Mouse (Mus musculus): ENCODE data around the gene Srrm3.

The Srrm3 gene

GRCm38 (mm10) chr5:135806555-135807262, at the start of gene Srrm3:
Gene Srrm3, plus strand, starts transcription at chr5:135806890.
- peak; percentile 98 for DNase-seq

GRCm38 (mm10) chr5:135761881-135762280, 44.8 kb upstream of the Srrm3 start:
- no peak for DNase-seq

GRCm38 (mm10) chr5:135763526-135763925, 43.2 kb upstream of the Srrm3 start:
- DNase-seq = peak; percentile 85

DNA sequence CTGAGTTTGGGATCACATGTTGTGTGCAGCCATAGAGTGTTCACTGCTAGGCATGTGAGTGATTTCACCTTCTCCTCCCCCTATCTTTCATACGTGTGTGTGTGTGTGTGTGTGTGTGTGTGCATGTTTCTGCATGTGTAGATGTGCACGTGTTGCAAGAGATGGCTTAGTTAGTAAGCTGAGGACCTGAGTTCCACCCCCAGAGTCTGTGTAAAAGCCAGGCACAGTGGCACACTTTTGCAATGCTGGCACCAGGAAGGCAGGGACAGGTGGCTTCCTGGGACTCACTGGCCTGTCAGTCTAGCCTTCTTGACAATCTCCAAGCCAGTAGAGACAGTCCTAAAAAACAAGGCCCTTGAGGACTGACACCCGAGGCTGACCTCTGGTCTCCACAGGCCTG, 41.7 kb upstream of the Srrm3 start:
- DNase-seq = no peak

GRCm38 (mm10) chr5:135772519-135772918, 34.2 kb upstream of the Srrm3 start:
- no peak for DNase-seq

GRCm38 (mm10) chr5:135776546-135776945, 30.1 kb upstream of the Srrm3 start:
- DNase-seq = no peak

DNA sequence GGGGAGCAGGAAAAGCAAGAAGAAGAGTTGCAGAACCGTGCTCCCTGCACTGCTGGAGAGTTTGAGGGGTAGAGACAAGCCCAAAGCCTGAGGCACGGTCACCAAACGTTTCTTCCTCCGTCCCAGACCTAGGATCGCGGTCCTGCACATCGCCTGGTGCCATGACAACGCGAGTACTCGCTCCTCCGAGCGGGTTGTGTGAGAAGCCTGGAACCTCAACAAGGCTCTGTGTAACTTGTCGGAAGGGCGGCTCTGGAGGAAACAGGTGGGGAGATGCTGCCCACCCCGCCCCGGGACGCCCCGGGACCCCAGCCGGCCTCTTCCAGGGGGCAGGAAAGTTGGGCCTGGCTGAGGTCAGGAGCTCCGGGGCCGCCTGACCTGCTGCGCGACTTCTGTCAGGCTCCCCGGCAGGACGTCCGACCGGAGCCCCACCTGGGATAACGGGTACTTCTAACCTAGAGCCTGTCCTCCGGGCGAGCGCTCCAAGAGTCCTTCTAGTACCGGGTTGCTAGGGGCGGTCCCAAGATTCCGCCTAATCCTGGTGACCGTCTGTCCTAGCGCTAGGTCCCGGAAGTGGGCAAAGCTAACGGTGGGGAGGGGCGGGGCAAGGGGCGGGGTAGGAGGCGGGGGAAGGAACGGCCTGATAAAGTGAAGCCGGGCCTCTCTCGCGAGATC, 28.8 kb upstream of the Srrm3 start, which contains the start of gene Styxl1:
Styxl1 (minus strand) TSS at position 590 of the 675 bp plus-strand sequence.
- DNase-seq = no peak

DNA sequence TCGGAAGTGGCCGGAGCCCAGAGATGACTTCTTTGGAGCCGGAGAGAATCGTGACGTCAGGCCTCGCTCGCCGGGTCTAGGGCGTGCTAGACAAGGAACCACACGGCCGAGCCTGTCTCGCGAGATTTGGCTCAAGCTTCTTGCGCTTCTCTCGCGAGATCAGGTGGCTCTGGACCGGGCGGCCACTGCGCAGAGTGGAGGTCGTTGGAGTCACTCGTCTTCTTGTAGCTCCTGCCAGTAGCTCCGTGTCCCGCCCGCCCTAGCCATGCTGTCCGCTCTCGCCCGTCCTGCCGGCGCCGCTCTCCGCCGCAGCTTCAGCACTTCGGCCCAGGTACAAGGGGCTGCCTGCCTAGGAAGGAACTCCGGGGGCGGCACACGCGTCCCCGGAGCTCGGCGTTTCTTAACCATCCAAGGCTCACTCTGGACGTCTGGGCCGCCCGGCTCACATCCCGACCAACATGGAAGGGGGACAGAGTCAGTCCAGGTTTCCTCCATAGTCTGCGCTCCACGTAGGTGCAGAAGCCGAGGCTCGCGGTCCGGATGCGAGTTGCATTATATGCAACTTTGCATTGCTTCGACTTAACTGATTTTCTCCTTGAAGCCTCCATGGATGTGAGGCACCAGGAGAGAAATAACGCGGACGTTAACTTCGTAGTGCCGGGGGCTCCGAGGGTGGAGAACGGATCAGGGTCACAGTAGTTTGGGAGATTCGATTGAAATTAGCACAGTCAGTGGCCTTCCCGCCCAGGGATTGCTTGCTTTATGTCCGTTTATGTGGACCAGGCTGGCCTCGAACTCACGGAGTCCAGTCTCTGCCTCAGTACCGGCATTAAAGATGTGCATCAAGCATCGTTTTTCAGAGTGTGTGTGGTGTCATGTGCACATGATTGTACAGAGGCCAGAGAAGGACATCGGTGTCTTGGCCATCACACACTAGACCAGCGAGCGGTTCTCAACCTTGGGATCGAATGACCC, 27.9 kb upstream of the Srrm3 start, which contains the start of gene Mdh2:
Mdh2 (plus strand) TSS at position 10 of the 975 bp plus-strand sequence.
- DNase-seq = peak; percentile 98

GRCm38 (mm10) chr5:135780331-135780730, 26.4 kb upstream of the Srrm3 start:
- DNase-seq = no peak

DNA sequence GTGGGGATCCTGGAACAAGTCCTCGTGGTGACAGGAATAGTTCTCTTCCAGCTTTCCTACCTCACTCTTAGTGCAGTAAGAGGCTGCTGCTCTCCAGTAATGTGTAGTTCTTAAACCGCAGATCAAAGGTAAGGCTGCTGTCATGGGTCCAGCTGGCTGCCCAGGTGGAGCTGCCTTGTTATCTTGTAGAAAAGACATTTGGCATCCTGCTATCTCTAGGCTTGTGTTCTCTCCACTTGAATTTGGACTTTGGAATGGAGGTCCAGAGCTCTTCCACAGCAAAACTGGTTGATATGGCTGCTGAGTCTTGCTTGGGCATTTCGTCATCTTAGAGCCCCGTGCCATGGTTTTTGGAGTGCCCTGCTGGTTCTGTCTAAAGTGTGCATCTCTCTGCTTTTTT, 23.8 kb upstream of the Srrm3 start:
- no peak for DNase-seq

- DNase-seq = peak; percentile 93
Observed at GRCm38 (mm10) chr5:135793996-135794858, 12.5 kb upstream of the Srrm3 start.

GRCm38 (mm10) chr5:135794859-135795181, 11.9 kb upstream of the Srrm3 start:
- DNase-seq = no peak

DNA sequence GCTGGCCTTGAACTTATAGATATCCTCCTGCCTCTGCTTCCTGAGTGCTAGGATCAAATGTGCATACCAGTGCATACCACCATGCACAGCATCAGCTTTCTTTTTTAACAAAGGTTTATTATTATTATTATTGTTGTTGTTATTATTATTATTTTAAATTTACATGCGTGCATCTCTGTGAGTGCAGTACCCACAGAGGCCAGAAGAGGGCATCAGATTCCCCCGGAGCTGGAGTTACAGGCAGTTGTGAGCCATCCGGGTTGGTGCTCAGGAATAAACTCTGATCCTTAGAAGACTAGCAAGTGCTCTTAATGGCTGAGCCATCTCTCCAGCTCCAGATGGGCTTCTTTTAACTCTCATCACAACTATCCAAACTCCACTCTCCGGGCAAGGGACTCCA, 6.9 kb upstream of the Srrm3 start:
- peak; percentile 61 for DNase-seq

DNA sequence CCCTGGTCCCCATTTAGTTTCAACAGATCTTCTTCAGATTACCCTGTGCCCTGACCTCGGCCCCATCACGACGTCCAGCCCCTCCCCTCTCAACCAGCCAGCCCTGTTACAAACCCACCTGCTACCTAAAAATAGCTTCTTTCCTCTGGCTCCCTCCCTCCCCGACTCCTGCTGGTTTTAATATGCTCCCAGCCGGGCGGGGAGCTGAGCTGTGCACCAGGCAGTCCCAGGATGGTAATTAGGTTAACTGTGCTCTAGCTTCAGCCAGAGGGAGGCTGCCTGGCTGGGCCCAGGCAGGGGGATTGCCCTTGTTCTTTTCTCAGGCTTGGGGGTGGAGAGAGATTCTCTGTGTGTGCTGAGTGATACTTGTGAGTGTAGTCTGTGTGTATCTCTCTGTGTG, 5.8 kb upstream of the Srrm3 start:
- DNase-seq = no peak

GRCm38 (mm10) chr5:135802641-135803040, 4.0 kb upstream of the Srrm3 start:
- DNase-seq = no peak

DNA sequence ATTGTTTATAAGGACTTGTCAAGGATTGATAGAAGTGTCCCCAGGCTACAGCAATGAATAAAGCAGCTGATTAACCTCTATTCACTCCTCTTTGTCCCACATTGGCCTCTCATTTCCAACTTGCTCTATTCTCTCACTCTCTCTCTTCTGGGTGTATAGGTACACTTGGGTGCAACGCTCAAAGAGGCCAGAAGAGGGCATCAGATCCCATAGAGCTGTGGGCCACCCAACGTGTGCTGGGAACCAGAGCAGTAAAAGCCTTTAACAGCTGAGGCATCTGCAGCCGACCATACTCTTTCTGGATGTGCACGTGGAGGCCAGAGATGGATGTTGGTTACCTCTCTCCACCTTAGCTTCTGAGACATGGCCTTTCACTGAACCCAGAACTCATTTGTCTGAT, 3.6 kb upstream of the Srrm3 start:
- DNase-seq = no peak

DNA sequence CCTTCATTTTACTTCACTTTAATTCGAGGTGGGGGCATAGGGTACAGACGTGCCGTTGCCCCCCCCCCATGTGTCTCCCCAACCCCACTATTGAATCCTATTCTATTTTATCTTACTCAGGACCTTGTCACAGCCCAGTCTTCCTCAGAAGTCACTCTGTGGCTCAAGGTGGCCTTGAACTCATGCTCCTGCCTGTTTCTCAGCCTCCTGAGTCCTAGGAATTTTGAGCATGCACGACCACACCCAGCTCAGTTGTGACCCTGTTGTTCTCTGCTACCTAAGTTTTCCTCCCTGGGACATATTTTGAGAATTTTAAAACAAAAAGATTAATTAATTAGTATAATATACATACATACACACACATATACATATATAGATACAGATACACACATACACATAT, 3.0 kb upstream of the Srrm3 start:
- DNase-seq = no peak

DNA sequence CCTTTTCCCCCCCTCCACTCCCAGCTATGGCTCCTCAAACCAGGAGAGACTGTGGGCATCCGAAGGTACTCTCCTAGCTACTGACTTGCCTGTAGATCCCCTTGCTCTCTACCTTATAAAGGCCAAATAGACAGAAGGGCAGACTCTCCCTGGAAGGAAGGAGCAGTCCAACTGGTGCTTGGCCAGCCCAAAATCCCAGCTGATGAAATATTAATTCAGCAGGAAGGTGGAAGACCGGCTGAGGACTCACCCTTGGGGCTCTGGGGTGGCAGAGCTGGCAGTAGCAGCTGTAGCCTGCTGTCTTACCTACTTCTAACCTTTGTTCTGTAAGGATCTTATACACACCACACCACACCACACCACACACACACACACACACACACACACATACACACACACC, 2.0 kb upstream of the Srrm3 start:
- DNase-seq = no peak

DNA sequence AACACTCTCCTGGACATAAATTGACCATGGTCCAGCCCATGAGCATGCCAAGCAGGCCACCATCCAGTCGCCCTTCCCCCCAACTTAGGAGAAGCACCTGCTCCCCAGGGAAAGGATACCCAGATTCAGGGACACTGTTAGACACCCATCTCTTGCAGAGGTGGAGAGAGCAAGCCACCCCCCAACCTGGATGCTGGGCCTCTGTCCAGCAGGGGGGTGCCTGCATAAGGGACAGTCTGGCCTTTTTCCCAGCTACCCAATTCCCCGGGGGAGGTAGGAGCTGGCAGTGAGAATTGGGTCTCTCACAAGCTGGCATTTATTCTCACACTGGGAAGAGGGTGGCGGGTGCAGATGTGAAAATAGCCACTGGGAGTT, 560 bp downstream of the Srrm3 start:
- no peak for DNase-seq

DNA sequence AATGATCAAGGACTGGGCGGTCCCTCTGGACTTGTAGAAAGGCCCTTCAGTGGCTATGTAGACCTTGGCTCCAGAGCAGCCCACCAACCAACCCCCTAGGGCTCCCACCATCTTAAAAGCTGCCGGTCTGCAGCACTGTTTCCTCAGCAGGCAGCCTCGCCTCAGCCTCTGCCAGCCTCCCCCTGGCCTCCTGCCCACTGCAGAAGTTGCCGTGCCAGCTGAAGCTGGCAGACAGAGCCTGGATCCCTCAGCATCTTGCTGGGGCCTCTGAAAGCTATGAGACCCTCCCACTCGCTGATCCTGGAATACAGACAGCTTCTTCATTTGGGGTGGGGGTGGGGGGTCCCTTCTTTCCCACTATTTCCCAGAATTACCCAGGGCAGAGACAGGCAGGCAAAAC, 6.3 kb downstream of the Srrm3 start:
- peak; percentile 84 for DNase-seq

DNA sequence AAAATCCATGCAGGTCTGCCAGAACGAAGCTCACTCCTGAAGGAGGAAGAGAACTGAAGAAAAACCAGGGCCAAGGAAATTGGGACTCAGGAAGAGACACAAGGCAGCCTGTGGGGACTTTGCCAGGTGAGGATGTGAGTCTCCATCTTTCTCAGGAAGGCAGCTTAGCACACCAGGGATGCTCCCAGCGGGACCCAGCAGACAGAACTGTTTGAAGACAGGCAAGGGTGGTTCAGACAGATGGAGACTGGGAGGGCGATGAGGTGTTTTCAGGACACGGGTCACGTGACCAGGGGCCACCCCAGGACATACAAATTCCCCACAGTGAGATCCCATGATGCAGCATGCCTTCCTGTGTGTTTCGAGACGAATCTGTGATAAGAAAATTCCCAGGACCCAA, 11.8 kb downstream of the Srrm3 start:
- DNase-seq = peak; percentile 37

DNA sequence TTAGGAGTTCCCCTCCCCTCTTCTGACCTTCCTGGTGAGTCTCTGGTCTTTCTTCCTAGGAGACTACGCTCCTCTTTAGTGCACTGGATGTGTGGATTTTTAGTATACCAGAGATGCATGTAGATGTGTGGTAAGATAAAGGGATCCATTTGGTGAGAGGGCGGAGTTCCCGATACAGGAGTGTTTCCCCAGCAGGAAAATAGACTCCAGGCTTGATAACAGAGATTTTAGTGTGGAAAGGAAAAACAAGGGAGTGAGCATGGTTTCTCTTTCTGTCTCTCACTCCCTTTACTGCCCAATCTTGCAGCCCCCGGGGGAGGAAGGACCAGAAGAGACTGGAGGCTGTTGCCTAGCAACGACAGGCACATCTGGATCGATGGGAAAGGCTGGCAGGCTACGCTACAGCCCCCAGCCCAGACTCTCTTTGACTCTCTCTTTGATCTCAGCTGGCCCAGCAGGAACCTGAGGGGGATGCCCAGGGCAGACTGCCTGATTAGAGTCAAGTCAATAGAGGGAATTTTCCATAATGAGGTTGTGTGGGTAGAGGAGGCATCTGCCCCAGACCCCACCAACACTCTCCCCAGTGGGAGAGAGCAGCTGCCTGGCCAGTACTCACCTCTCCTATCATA, 15.7 kb downstream of the Srrm3 start:
- no peak for DNase-seq
